Mouse (Mus musculus): ENCODE results near the gene Troap. TPM values are rescaled to one million over a fixed set of nuclear protein-coding genes. Genes with fewer than 3 reads are reported as not detected.
"Not testable (repeated sequence)": the region's sequence is repeated elsewhere in the genome, so short reads cannot be mapped to it uniquely, and the experiment has no call there.

Troap gene
- polyA plus RNA-seq, 1 experiment, result 9.0 TPM

DNA sequence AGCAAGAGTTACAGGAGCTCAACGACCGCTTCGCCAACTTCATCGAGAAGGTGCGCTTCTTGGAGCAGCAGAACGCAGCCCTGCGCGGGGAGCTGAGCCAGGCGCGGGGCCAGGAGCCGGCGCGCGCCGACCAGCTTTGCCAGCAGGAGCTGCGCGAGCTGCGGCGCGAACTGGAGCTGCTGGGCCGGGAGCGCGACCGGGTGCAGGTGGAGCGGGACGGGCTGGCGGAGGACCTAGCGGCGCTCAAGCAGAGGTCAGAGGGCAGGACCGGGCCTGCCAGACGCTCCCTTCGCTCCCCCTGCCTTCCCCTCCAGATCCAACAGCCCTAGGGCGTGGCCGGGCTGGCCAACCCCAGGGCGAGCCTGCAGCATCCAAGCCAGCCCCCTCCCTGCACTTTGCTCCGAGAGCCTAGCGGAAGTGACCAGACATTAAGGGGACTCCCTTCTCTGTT lies 18.8 kb upstream of the Troap start:
- Histone ChIP-seq H3K4me1 (ENCODE audit: control insufficient read depth, insufficient read depth, insufficient read length, low read length) (peaks cover 14% of the 10 kb centered on the region), H3K27ac (ENCODE audit: insufficient read depth, low read depth, low read length) (no peak overlapping the region), H3K4me3 (ENCODE audit: low read depth, low read length) (peak overlapping the region; percentile 20), H3K36me3 (ENCODE audit: control insufficient read depth, insufficient read depth, low read length) (no peaks in the 10 kb centered on the region), H3K27me3 (ENCODE audit: control insufficient read depth, insufficient read depth, low read length) (peaks cover 38% of the 10 kb centered on the region)
- TF ChIP-seq POLR2A (IDR thresholded peaks at IDR 0.05; ENCODE audit: low read depth, low read length) (no peak), CTCF (IDR thresholded peaks at IDR 0.05; ENCODE audit: extremely low read depth, insufficient read length, insufficient replicate concordance, low read depth, low read length) (no peak)
- WGBS, result under 1% methylated on average over 37 of the region's 37 CpGs

DNA sequence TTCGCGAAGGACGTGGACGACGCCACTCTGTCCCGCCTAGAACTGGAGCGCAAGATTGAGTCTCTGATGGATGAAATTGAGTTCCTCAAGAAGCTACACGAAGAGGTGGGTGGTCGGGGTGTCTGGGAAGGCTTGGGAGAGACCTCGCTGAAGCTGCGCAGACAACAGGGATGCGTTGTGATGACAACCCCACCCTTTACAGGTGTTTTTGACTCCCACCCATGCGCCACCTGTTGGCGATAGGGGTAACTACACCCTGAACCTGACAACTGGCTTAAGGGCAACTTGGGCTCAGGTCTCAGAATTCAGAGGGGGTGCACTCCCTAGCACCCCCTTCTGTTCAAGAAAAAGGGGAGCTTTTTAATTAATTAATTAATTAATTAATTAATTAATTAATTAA lies 18.0 kb upstream of the Troap start:
- peaks cover 14% of the 10 kb centered on the region for H3K4me1 ChIP-seq (ENCODE audit: control insufficient read depth, insufficient read depth, insufficient read length, low read length)
- H3K27me3 ChIP-seq (ENCODE audit: control insufficient read depth, insufficient read depth, low read length), result peaks cover 41% of the 10 kb centered on the region
- WGBS, result 8% methylated on average over 14 of the region's 14 CpGs
- no peaks in the 10 kb centered on the region for H3K36me3 ChIP-seq (ENCODE audit: control insufficient read depth, insufficient read depth, low read length)
- TF ChIP-seq CTCF (IDR thresholded peaks at IDR 0.05; ENCODE audit: extremely low read depth, insufficient read length, insufficient replicate concordance, low read depth, low read length) (peak; percentile 86; the same call in 1 of the 2 replicates), POLR2A (IDR thresholded peaks at IDR 0.05; ENCODE audit: low read depth, low read length) (no peak)
- H3K27ac ChIP-seq (ENCODE audit: insufficient read depth, low read depth, low read length), result no peak overlapping the region
- H3K4me3 ChIP-seq (ENCODE audit: low read depth, low read length), result no peak overlapping the region

DNA sequence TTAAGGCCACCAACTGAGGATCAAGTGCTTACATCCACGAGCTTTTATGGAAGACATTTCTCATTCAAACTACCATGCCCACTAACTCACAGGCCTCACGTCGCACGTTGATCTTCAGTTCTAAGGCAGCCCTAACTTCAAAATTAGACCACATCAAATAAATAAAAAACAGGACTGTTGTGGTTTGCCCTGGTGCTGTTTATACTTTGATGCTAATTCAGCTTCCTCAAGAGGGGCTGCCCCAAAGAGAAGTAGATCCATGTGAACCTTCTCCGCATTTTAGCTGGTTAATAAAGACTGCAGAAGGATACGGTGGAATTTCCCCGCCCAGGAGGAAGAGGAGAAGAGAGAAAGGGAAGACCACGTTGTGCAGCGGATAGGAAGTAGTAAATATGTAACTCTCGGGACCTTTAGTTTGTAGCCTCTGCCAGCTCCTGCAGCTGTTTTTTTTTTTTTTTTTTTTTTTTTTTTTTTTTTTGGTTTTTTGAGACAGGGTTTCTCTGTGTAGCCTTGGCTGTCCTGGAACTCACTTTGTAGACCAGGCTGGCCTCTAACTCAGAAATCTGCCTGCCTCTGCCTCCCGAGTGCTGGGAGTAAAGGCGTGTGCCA lies 8.7 kb upstream of the Troap start:
- H3K4me3 ChIP-seq (ENCODE audit: low read depth, low read length), result no peak overlapping the region
- no peaks in the 10 kb centered on the region for H3K36me3 ChIP-seq (ENCODE audit: control insufficient read depth, insufficient read depth, low read length)
- peaks cover 7% of the 10 kb centered on the region; the same call in 1 of the 2 replicates for H3K27me3 ChIP-seq (ENCODE audit: control insufficient read depth, insufficient read depth, low read length)
- H3K27ac ChIP-seq (ENCODE audit: insufficient read depth, low read depth, low read length), result no peak overlapping the region
- WGBS, result 63% methylated on average over 12 of the region's 12 CpGs
- no peaks in the 10 kb centered on the region for H3K4me1 ChIP-seq (ENCODE audit: control insufficient read depth, insufficient read depth, insufficient read length, low read length)
- TF ChIP-seq CTCF (IDR thresholded peaks at IDR 0.05; ENCODE audit: extremely low read depth, insufficient read length, insufficient replicate concordance, low read depth, low read length) (no peak), POLR2A (IDR thresholded peaks at IDR 0.05; ENCODE audit: low read depth, low read length) (no peak)

DNA sequence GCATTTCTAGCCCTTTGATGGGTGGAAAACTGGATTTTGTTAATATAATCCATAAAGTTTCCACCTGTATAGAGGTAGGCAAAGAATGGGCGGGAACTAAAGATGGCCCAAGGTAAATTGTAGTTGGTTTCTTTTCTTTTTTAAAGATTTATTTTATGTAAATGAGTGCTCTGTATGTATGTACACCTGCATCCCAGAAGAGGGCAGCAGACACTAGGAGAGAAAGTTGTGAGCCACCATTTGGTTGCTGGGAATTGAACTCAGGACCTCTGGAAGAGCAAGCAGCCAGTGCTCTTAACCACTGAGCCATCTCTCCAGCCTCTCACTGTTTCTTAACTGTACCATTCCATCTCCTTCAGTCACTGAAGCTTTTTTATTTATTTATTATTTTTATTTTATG lies 2.4 kb upstream of the Troap start:
- no peaks in the 10 kb centered on the region for H3K27me3 ChIP-seq (ENCODE audit: control insufficient read depth, insufficient read depth, low read length)
- peaks cover 6% of the 10 kb centered on the region for H3K4me1 ChIP-seq (ENCODE audit: control insufficient read depth, insufficient read depth, insufficient read length, low read length)
- no peaks in the 10 kb centered on the region for H3K36me3 ChIP-seq (ENCODE audit: control insufficient read depth, insufficient read depth, low read length)
- no peak for TF ChIP-seq CTCF (IDR thresholded peaks at IDR 0.05; ENCODE audit: extremely low read depth, insufficient read length, insufficient replicate concordance, low read depth, low read length)
- no peak overlapping the region for H3K4me3 ChIP-seq (ENCODE audit: low read depth, low read length)
- WGBS, result 89% methylated on average over 1 of the region's 1 CpGs
- H3K27ac ChIP-seq (ENCODE audit: insufficient read depth, low read depth, low read length), result no peak overlapping the region

DNA sequence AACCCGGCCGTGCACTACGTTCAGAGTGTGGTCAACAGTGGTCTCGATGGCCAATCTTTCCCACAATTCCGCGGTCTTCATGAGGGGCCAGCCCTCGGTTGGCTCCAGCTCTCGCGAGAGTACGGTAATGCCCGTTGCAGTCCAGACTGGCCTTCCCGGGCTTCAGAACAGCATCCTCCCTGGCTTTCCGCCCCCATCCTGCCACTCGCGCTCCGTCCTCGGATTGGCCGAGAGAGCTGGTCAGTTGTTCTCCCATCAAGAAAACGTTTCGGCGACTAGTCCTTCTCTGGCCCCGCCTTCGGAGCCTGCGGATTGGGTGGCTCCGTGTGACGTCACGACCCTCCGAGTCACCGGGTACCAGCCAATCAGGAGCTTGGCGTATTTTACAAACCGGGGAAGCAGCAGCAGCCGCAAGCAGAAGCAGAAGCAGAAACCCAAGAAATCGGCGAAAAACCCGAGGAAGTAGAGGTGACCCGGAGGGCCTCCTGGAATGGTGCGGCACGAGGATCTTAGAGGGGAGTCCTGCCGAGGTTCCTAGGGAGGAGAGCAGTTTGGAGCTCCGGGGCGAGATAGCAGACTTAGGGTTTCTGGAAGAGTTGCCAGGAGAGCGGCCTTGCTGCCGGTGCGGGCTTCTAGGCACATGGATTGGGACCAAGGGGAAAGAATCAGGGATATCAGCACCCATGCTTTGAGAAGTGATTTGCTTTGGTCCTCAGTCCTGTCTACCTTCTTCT lies 392 bp downstream of the Troap start:
- Histone ChIP-seq H3K4me3 (ENCODE audit: low read depth, low read length) (peak overlapping the region; percentile 85), H3K27ac (ENCODE audit: insufficient read depth, low read depth, low read length) (peak overlapping the region; percentile 80), H3K4me1 (ENCODE audit: control insufficient read depth, insufficient read depth, insufficient read length, low read length) (peaks cover 6% of the 10 kb centered on the region), H3K27me3 (ENCODE audit: control insufficient read depth, insufficient read depth, low read length) (no peaks in the 10 kb centered on the region), H3K36me3 (ENCODE audit: control insufficient read depth, insufficient read depth, low read length) (peaks cover 2% of the 10 kb centered on the region; the same call in 1 of the 2 replicates)
- no peak for TF ChIP-seq CTCF (IDR thresholded peaks at IDR 0.05; ENCODE audit: extremely low read depth, insufficient read length, insufficient replicate concordance, low read depth, low read length)
- TF ChIP-seq POLR2A (IDR thresholded peaks at IDR 0.05; ENCODE audit: low read depth, low read length), result peak; percentile 8; the same call in 1 of the 2 replicates
- WGBS, result 0% methylated on average over 44 of the region's 44 CpGs

DNA sequence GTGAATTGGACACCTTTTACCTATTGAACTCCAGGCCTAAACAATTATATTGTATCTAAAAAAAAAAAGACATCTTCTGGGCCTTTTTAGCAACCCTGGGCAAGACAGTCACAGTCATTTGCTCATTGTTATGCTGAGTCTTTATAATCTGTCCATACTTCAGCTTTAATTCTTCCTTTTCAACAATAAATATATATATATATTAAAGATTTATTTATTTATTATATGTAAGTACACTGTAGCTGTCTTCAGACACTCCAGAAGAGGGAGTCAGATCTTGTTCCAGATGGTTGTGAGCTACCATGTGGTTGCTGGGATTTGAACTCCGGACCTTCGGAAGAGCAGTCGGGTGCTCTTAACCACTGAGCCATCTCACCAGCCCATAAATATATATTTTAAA lies 1.6 kb downstream of the Troap start:
- WGBS, result 100% methylated on average over 3 of the region's 3 CpGs
- H3K27ac ChIP-seq (ENCODE audit: insufficient read depth, low read depth, low read length); H3K36me3 ChIP-seq (ENCODE audit: control insufficient read depth, insufficient read depth, low read length); H3K27me3 ChIP-seq (ENCODE audit: control insufficient read depth, insufficient read depth, low read length); H3K4me1 ChIP-seq (ENCODE audit: control insufficient read depth, insufficient read depth, insufficient read length, low read length); H3K4me3 ChIP-seq (ENCODE audit: low read depth, low read length): not testable (repeated sequence)

DNA sequence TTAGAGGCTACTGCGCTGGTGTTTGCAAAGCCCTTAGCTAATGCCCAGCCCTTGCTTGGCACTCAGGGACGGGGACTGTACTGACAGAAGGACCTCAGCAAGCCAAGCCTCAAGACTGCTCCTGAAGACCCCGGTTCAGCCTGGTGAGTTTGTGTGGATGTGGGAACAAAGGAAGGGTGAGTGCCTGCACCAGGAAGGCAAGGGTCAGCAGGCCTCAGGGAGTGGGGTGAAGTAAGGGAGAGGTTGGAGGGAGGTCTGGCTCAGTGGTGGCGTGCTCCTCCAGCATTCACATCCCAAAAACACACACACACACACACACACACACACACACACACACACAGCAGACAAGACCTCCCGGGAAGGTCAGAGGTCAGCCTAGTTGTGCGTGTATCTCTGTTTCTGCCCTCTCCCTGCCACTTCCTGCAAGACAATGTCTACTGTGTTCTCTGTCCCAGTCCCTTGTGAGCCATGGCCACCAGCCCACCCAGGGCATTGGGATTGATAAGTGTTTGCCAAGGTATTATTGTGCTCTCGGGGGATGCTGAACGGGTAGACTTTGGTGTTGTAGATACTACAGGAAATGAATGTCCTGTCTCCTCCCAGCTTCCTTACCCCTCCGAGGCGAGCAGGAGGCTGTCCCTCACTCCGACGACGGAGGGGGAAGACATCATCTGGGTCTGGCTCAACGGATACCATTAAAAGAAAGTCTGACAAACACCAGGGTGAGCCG lies 4.0 kb downstream of the Troap start:
- WGBS, result 86% methylated on average over 15 of the region's 15 CpGs
- Histone ChIP-seq H3K27me3 (ENCODE audit: control insufficient read depth, insufficient read depth, low read length) (no peaks in the 10 kb centered on the region), H3K27ac (ENCODE audit: insufficient read depth, low read depth, low read length) (no peak overlapping the region), H3K4me1 (ENCODE audit: control insufficient read depth, insufficient read depth, insufficient read length, low read length) (peaks cover 6% of the 10 kb centered on the region), H3K4me3 (ENCODE audit: low read depth, low read length) (no peak overlapping the region), H3K36me3 (ENCODE audit: control insufficient read depth, insufficient read depth, low read length) (peaks cover 3% of the 10 kb centered on the region; the same call in 1 of the 2 replicates)
- no peak for TF ChIP-seq CTCF (IDR thresholded peaks at IDR 0.05; ENCODE audit: extremely low read depth, insufficient read length, insufficient replicate concordance, low read depth, low read length)
- TF ChIP-seq POLR2A (IDR thresholded peaks at IDR 0.05; ENCODE audit: low read depth, low read length), result no peak
